Mouse (Mus musculus) hindbrain, embryonic 16.5 days (tissue): ENCODE measurements around the gene Efr3b. TPM values are rescaled to one million over a fixed set of nuclear protein-coding genes. Genes with fewer than 3 reads are reported as not detected.
A peak's percentile ranks its signal among the peaks of the same experiment; 100 is the strongest.

Experiments
- ATAC-seq: fragments of 200-750 bp; cut with Nextera tagmentation; 2 replicates; pipeline ENCODE4 v1.8.0; 2017; ENCODE audit warnings: moderate TSS enrichment, moderate library complexity
- H3K27ac ChIP-seq: fragments of 300-500 bp; sonication (generic); 2 replicates; pipeline ENCODE4 v1.5.1; 2014; ENCODE audit warnings: low read depth, mild to moderate bottlenecking, control low read depth, low read length, moderate library complexity
- H3K27me3 ChIP-seq: fragments of 300-500 bp; sonication (generic); replicated peaks from 2 replicates; pipeline ENCODE4 v1.6.1; 2014; ENCODE audit warnings: low read length; ENCODE audit not compliant: control insufficient read depth, insufficient read depth
- H3K36me3 ChIP-seq: fragments of 300-500 bp; sonication (generic); 2 replicates; pipeline ENCODE4 v1.6.1; 2014; ENCODE audit warnings: mild to moderate bottlenecking, low read length, moderate library complexity, mixed read lengths; ENCODE audit not compliant: control insufficient read depth, insufficient read depth
- H3K4me1 ChIP-seq: fragments of 300-500 bp; sonication (generic); 2 replicates; pipeline ENCODE4 v1.6.1; 2014; ENCODE audit warnings: low read depth, low read length; ENCODE audit not compliant: control insufficient read depth, insufficient read depth
- H3K4me2 ChIP-seq: fragments of 300-500 bp; sonication (generic); 2 replicates; pipeline ENCODE4 v1.6.1; 2014; ENCODE audit warnings: mild to moderate bottlenecking, low read length, control low read depth, moderate library complexity
- H3K4me3 ChIP-seq: fragments of 300-500 bp; sonication (generic); 2 replicates; pipeline ENCODE4 v1.5.1; 2014; ENCODE audit warnings: mild to moderate bottlenecking, low read length, control low read depth, moderate library complexity
- H3K9ac ChIP-seq: fragments of 300-500 bp; sonication (generic); 2 replicates; pipeline ENCODE4 v1.6.1; 2014; ENCODE audit warnings: low read depth, mild to moderate bottlenecking, control low read depth, low read length, moderate library complexity
- H3K9me3 ChIP-seq: fragments of 300-500 bp; sonication (generic); 2 replicates; pipeline ENCODE4 v1.6.1; 2014; ENCODE audit warnings: mild to moderate bottlenecking, low read length, moderate library complexity; ENCODE audit not compliant: control insufficient read depth
- WGBS: fragments of 180-500 bp; shearing (Covaris S2); extraction: QIAGEN DNeasy Blood & Tissue Kit; methylation state at CpG from one replicate; pipeline ENCODE4 v1.1.7; 2014; 5-methylcytosine and 5-hydroxymethylcytosine counted together
- polyA plus RNA-seq: library from polyadenylated mRNA; unstranded; fragments of >200 nt; fragmentation: Nextera tagmentation; extraction: Ambion mirVana; gene quantifications from 2 replicates; pipeline ENCODE4 v1.2.1, GENCODE M21; 2015

Gene Efr3b
- polyA plus RNA-seq, 1 experiment from 2014 or later, result 34.2 TPM

- peak overlapping the region; percentile 24; the same call in 1 of the 2 replicates for H3K27ac ChIP-seq
- no peaks in the 10 kb centered on the region for H3K27me3 ChIP-seq
Measured at GRCm38 (mm10) chr12:4006079-4006478, 32.6 kb downstream of the Efr3b start.

GRCm38 (mm10) chr12:4004648-4005047 lies 34.1 kb downstream of the Efr3b start:
- Histone ChIP-seq H3K36me3 (no peaks in the 10 kb centered on the region), H3K4me3 (no peak overlapping the region), H3K4me2 (no peak overlapping the region), H3K4me1 (peaks cover 27% of the 10 kb centered on the region), H3K27me3 (no peaks in the 10 kb centered on the region), H3K9ac (no peak overlapping the region), H3K9me3 (no peaks in the 10 kb centered on the region), H3K27ac (no peak overlapping the region)
- 12% methylated on average over 6 of the region's 6 CpGs for WGBS
- ATAC-seq, result no peak

More at GRCm38 (mm10) chr12:4006079-4006478, 32.6 kb downstream of the Efr3b start:
- no peak overlapping the region for H3K4me3 ChIP-seq
- no peaks in the 10 kb centered on the region for H3K36me3 ChIP-seq
- no peaks in the 10 kb centered on the region for H3K9me3 ChIP-seq
- WGBS, result 70% methylated on average over 7 of the region's 7 CpGs
- peaks cover 27% of the 10 kb centered on the region for H3K4me1 ChIP-seq
- peak; percentile 72 for ATAC-seq
- no peak overlapping the region for H3K4me2 ChIP-seq
- no peak overlapping the region for H3K9ac ChIP-seq

GRCm38 (mm10) chr12:4000406-4000805 lies 38.3 kb downstream of the Efr3b start:
- 78% methylated on average over 5 of the region's 5 CpGs for WGBS
- H3K4me1 ChIP-seq, result no peaks in the 10 kb centered on the region; the same call in 1 of the 2 replicates
- no peak overlapping the region for H3K4me3 ChIP-seq
- H3K9ac ChIP-seq, result no peak overlapping the region
- no peak overlapping the region for H3K4me2 ChIP-seq
- no peak overlapping the region for H3K27ac ChIP-seq
- H3K36me3 ChIP-seq, result peaks cover 2% of the 10 kb centered on the region
- no peaks in the 10 kb centered on the region for H3K9me3 ChIP-seq
- no peak for ATAC-seq
- H3K27me3 ChIP-seq, result no peaks in the 10 kb centered on the region

GRCm38 (mm10) chr12:3996749-3997148 lies 42.0 kb downstream of the Efr3b start:
- H3K4me2 ChIP-seq, result no peak overlapping the region
- no peak overlapping the region for H3K9ac ChIP-seq
- peaks cover 7% of the 10 kb centered on the region for H3K36me3 ChIP-seq
- no peaks in the 10 kb centered on the region for H3K27me3 ChIP-seq
- no peaks in the 10 kb centered on the region for H3K4me1 ChIP-seq
- WGBS, result 77% methylated on average over 9 of the region's 9 CpGs
- H3K9me3 ChIP-seq, result no peaks in the 10 kb centered on the region
- ATAC-seq, result no peak
- H3K4me3 ChIP-seq, result no peak overlapping the region
- no peak overlapping the region for H3K27ac ChIP-seq

- 52% methylated on average over 3 of the region's 3 CpGs for WGBS
- ATAC-seq, result no peak
- H3K4me3 ChIP-seq, result no peak overlapping the region
- no peaks in the 10 kb centered on the region for H3K27me3 ChIP-seq
- H3K36me3 ChIP-seq, result peaks cover 7% of the 10 kb centered on the region; the same call in 1 of the 2 replicates
- no peak overlapping the region for H3K4me2 ChIP-seq
- no peaks in the 10 kb centered on the region for H3K4me1 ChIP-seq
- H3K9ac ChIP-seq, result no peak overlapping the region
- no peaks in the 10 kb centered on the region for H3K9me3 ChIP-seq
- no peak overlapping the region for H3K27ac ChIP-seq
Measured at GRCm38 (mm10) chr12:3991047-3991446, 47.7 kb downstream of the Efr3b start.

DNA sequence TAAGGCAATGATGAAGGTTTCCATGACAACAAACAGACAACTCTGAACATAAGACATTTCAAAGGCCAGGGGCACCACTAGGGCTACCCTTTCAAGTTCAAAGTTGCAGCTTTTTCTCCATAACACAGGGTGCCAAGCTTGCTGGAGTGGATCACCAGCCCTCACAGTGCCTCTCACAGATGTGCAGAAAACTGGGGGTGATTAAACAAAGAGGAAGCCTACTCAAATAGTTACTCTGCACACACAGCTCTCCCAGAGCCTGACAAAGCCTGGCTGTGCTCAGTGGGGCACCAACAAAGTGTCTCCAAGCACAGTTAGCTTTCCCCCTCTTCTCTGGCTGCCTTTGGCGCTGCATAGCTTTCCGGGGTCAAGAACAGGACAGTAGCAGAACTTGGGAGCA lies 48.8 kb downstream of the Efr3b start:
- Histone ChIP-seq H3K4me2 (no peak overlapping the region), H3K4me3 (no peak overlapping the region), H3K9ac (no peak overlapping the region), H3K9me3 (no peaks in the 10 kb centered on the region), H3K27me3 (no peaks in the 10 kb centered on the region), H3K27ac (no peak overlapping the region), H3K36me3 (peaks cover 10% of the 10 kb centered on the region; the same call in 1 of the 2 replicates), H3K4me1 (no peaks in the 10 kb centered on the region)
- 34% methylated on average over 2 of the region's 2 CpGs for WGBS
- ATAC-seq, result no peak

GRCm38 (mm10) chr12:3984446-3984845 lies 54.3 kb downstream of the Efr3b start:
- Histone ChIP-seq H3K4me3 (no peak overlapping the region), H3K36me3 (peaks cover 3% of the 10 kb centered on the region; the same call in 1 of the 2 replicates), H3K4me2 (no peak overlapping the region), H3K9me3 (no peaks in the 10 kb centered on the region), H3K9ac (no peak overlapping the region), H3K27ac (no peak overlapping the region), H3K27me3 (no peaks in the 10 kb centered on the region), H3K4me1 (peaks cover 13% of the 10 kb centered on the region)
- WGBS, result 81% methylated on average over 9 of the region's 9 CpGs
- no peak for ATAC-seq

- Histone ChIP-seq H3K4me3 (no peak overlapping the region), H3K4me2 (no peak overlapping the region), H3K9ac (no peak overlapping the region), H3K27me3 (no peaks in the 10 kb centered on the region), H3K4me1 (peaks cover 13% of the 10 kb centered on the region), H3K27ac (no peak overlapping the region), H3K36me3 (peaks cover 3% of the 10 kb centered on the region; the same call in 1 of the 2 replicates), H3K9me3 (no peaks in the 10 kb centered on the region)
- no peak for ATAC-seq
- 0% methylated on average over 1 of the region's 1 CpGs for WGBS
Measured at GRCm38 (mm10) chr12:3983736-3984135, 55.0 kb downstream of the Efr3b start.

GRCm38 (mm10) chr12:3982257-3982656 lies 56.5 kb downstream of the Efr3b start:
- H3K27ac ChIP-seq, result peak overlapping the region; percentile 71
- peak overlapping the region; percentile 73 for H3K4me2 ChIP-seq
- H3K9me3 ChIP-seq, result no peaks in the 10 kb centered on the region

More at GRCm38 (mm10) chr12:3982257-3982656, 56.5 kb downstream of the Efr3b start:
- Histone ChIP-seq H3K27me3 (no peaks in the 10 kb centered on the region), H3K4me3 (peak overlapping the region; percentile 43), H3K4me1 (peaks cover 13% of the 10 kb centered on the region), H3K36me3 (peaks cover 17% of the 10 kb centered on the region), H3K9ac (peak overlapping the region; percentile 65)
- ATAC-seq, result no peak
- WGBS, result 25% methylated on average over 6 of the region's 6 CpGs
